Mouse (Mus musculus) kidney, embryonic 15.5 days (tissue): Measurements from ENCODE around the gene Zfp661. TPM values are rescaled to one million over a fixed set of nuclear protein-coding genes. Genes with fewer than 3 reads are reported as not detected.

ENCODE experiments used
- polyA plus RNA-seq: library from polyadenylated mRNA; unstranded; fragments of >200 nt; fragmentation: Nextera tagmentation; extraction: Ambion mirVana; gene quantifications from 2 replicates; pipeline ENCODE4 v1.2.1, GENCODE M21; 2015

Zfp661 gene
- polyA plus RNA-seq, 1 experiment from 2014 or later, result 4.5 TPM

Other genes starting within 250 kb of the Zfp661 start
- not detected in 2 replicates for gene Astl, start 248.5 kb downstream of the Zfp661 start, polyA plus RNA-seq
- 4.4 and 5.1 TPM in 2 replicates for gene Adra2b, start 223.9 kb downstream of the Zfp661 start, polyA plus RNA-seq
- gene Gpat2, start 161.9 kb downstream of the Zfp661 start, polyA plus RNA-seq, result 0.30 TPM in 2 replicates
- gene Fahd2a, start 142.5 kb downstream of the Zfp661 start, polyA plus RNA-seq, result 26.7 and 34.9 TPM in 2 replicates
- 3.5 and 4.0 TPM in 2 replicates for gene Kcnip3, start 65.0 kb downstream of the Zfp661 start, polyA plus RNA-seq
- 2.0 and 2.2 TPM in 2 replicates for gene Prom2, start 45.6 kb downstream of the Zfp661 start, polyA plus RNA-seq
- gene Mrps5, start 128 bp upstream of the Zfp661 start, polyA plus RNA-seq, result 150 and 161 TPM in 2 replicates
- gene Mal, start 69.6 kb upstream of the Zfp661 start, polyA plus RNA-seq, result 38.4 and 47.3 TPM in 2 replicates
- gene Mall, start 142.8 kb upstream of the Zfp661 start, polyA plus RNA-seq, result 3.0 and 3.4 TPM in 2 replicates
- 35.4 and 38.6 TPM in 2 replicates for gene Nphp1, start 201.8 kb upstream of the Zfp661 start, polyA plus RNA-seq
- gene Mtln, start 205.4 kb upstream of the Zfp661 start, polyA plus RNA-seq, result 35.9 and 38.2 TPM in 2 replicates
- 61.6 and 65.2 TPM in 2 replicates for gene Bub1, start 244.8 kb upstream of the Zfp661 start, polyA plus RNA-seq